Mouse (Mus musculus) liver, embryonic 14.5 days (tissue): ENCODE data around the gene Stam.

Experiments
- CTCF ChIP-seq: IDR thresholded peaks from 2 replicates; pipeline ENCODE4 v1.5.1; 2016; ENCODE audit warnings: antibody characterized with exemption, low read depth, control low read depth
- EP300 ChIP-seq: IDR thresholded peaks from 2 replicates; pipeline ENCODE4 v1.6.1; 2016; ENCODE audit warnings: antibody characterized with exemption, low read depth

DNA sequence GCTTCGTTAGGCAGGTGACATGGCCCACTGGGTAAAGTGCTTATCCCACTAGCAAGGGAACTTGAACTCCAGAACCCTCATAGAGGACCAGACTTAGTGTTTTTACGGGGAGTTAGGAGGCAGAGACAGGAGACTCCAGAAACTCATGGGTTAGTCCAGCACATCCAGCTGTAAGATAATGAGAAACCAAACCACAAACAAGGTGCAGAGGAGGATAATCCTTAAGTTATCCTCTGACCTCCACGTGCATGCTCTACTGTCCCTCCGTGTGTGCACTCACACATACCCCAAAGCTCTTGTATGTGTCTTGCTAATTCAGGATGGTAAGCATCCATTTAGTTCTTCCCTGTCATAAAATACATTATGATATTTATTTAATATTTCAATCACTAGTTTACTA is 117.7 kb downstream of the Stam start:
- TF ChIP-seq EP300 (no peak), CTCF (no peak)
